Mouse (Mus musculus) MEL (cell line): ENCODE measurements at regions not wholly inside any gene's neighbourhood (a gene's known extent, or its start where the extent isn't known, plus 50 kb on each side); places are given as distances from the start of the nearest gene placed in this dataset.

Experiments
- CTCF ChIP-seq, 3 experiments: IDR thresholded peaks in 2 of 3; conservative IDR thresholded peaks in 1 of 3; 2 replicates each; pipeline ENCODE4 v1.5.1; 2011 to 2012; ENCODE audit warnings: low read length in 3 of 3, low read depth in 2 of 3, mild to moderate bottlenecking in 2 of 3, improper control_type of control experiment in 1 of 3, inconsistent platforms in 1 of 3, mixed read lengths in 1 of 3, moderate library complexity in 1 of 3; ENCODE audit not compliant: control insufficient read depth in 1 of 3, insufficient read depth in 1 of 3, poor library complexity in 1 of 3, severe bottlenecking in 1 of 3
- GATA1 ChIP-seq: IDR thresholded peaks from 2 replicates; pipeline ENCODE4 v1.6.1; 2011; ENCODE audit warnings: low read depth, low read length, improper control_type of control experiment
- NRF1 ChIP-seq: IDR thresholded peaks from 2 replicates; pipeline ENCODE4 v1.6.1; 2014; ENCODE audit warnings: low read depth, mild to moderate bottlenecking, inconsistent platforms, low read length, improper control_type of control experiment, moderate library complexity; ENCODE audit not compliant: poor library complexity, insufficient read depth, severe bottlenecking
- RAD21 ChIP-seq: IDR thresholded peaks from 2 replicates; pipeline ENCODE4 v1.6.1; 2011; ENCODE audit warnings: mild to moderate bottlenecking, low read depth, low read length, improper control_type of control experiment
- RCOR1 ChIP-seq: IDR thresholded peaks from 2 replicates; pipeline ENCODE4 v1.6.1; 2012; ENCODE audit warnings: low read depth, mild to moderate bottlenecking, inconsistent platforms, low read length, improper control_type of control experiment

DNA sequence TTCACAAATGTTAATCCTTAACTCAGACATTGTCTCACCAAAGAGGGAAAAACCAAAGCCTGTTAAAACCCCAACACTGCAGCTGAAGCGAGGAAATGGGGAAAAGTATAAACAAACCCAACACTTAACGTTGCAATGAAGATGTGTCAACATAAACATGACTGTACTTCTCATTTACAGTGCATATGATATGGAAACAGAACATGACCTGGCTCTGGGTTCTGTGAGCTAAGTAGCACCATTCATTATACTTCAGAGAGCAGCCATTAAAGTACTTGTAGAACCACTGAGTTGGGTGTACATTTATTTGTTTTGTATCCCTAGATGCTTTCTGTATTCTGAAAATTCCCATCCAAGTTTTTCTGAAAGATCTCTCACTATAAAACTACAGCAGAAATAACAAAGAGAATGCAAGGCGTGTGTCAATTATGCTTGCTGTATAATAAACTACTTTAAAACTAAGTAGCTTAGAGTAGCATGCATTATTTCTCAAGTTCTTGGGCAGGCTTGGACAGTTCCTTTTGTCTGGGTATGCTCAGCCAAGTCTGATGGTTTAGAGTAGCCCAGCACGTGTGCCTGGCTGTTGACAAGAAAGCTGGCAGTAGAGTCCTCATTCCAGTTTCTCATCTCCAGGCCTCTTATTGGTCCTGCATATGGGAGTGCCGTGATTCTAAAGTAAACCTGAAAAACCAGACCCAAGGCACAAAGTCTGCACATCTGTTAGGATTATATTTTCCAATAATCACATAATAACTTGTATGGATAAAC lies 198.9 kb downstream of the 4933402N22Rik start:
- no peak for TF ChIP-seq RCOR1
- no peak for TF ChIP-seq CTCF (IDR thresholded peaks at IDR 0.05 in 2 of 3, conservative IDR thresholded peaks at IDR 0.05 in 1 of 3; ENCODE audit: control insufficient read depth in 1 of 3, insufficient read depth in 1 of 3, low read depth in 2 of 3, low read length in 3 of 3, poor library complexity in 1 of 3, severe bottlenecking in 1 of 3)
- TF ChIP-seq RAD21, result no peak
- TF ChIP-seq NRF1, result no peak
- no peak for TF ChIP-seq GATA1
